Mouse (Mus musculus) brain, embryonic 14.5 days (tissue): Measurements from ENCODE around the gene Cep85l. TPM values are rescaled to one million over a fixed set of nuclear protein-coding genes. Genes with fewer than 3 reads are reported as not detected.

Source experiments
- DNase-seq: peaks from one replicate; pipeline ENCODE4 v3.0.0-alpha.2; 2011; ENCODE audit warnings: low read depth
- CTCF ChIP-seq: fragments of 200-500 bp; IDR thresholded peaks from 2 replicates; pipeline ENCODE4 v1.5.1; 2012; ENCODE audit warnings: inconsistent platforms, mild to moderate bottlenecking, moderate library complexity, borderline replicate concordance; ENCODE audit not compliant: insufficient read depth, insufficient read length; ENCODE audit errors: extremely low read depth
- POLR2A ChIP-seq: fragments of 200-500 bp; IDR thresholded peaks from 2 replicates; pipeline ENCODE4 v1.6.1; 2012; ENCODE audit warnings: mild to moderate bottlenecking, inconsistent platforms, borderline replicate concordance; ENCODE audit not compliant: poor library complexity, insufficient read depth, insufficient read length, severe bottlenecking; ENCODE audit errors: extremely low read depth
- polyA plus RNA-seq: library from polyadenylated mRNA; depleted of rRNA; stranded (reverse); fragments of >200 nt; gene quantifications from 2 replicates; pipeline ENCODE4 v1.2.3, GENCODE M21; 2012

Cep85l gene
- polyA plus RNA-seq, 1 experiment, result 7.5 TPM

DNA sequence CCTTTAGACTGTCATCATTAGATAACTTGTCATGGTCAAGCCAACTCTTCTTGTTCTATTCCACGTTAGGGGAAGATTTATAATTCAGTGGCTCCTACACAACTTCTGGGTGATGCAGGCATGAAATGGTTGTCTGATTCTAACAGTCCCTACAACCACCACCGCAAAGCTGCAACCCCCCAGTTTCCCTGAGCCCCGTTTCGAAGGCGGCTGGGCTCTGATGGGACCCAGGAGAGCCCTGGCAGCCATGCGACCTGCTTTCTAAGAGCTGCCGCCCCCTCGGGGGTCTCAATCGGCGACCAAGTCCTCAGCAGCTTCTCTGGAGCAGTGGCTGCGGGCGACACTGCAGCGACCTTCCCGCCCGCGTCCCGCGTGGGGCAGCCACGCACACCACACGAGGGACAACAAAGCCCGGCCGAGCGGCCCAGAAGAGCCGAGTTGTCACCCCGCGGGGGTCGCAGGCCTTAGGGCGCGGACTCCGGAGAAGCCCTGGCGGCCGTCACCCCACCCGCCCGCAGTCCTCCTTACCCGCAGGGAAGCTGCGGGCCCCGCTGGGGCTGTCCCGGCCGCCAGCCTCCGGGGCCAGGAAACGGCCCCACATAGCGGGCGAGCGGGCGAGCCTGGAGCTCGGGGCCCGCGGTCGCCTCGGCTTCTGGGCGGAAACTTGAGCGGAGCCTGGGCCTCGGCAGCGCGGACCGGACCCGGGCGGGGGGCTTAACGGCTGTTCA lies 602 bp downstream of the Cep85l start:
- peak; percentile 72 for DNase-seq
- TF ChIP-seq CTCF, result no peak
- TF ChIP-seq POLR2A, result no peak

DNA sequence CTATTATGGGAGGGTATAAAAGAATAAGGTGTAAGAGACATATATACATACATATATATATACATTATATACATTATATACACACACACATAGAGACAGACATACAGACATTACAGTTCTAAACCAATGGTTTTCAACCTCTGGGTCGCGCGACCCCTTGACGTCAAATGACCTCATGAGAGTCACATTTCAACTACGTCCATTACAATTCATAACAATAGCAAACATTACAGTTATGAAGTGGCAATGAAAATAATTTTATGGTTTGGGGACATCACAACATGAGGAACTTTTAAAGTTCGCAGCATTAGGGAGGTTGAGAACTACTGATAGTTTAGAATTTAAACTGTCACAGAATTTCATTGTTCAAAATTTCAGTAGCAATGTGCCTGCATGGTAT lies 1.5 kb downstream of the Cep85l start:
- no peak for DNase-seq
- TF ChIP-seq POLR2A (no peak), CTCF (no peak)

DNA sequence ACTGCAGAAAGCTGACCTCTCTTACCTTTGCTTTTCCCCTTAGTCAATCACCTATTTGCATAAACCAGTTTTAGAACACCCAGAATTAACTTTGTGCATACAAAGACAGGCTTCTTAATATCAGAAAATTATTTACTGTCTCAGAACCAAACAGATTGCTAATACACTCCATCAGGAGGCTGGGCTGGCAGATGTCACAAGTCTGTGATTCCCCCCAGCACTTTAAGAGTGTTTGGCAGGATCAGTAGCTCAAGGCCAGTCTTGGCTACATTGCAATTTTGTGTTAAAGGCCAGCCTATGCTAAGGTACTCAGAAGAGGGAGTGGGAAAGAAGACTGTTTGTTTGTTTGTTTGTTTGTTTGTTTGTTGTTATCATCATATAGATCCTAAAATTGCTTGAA lies 2.7 kb downstream of the Cep85l start:
- TF ChIP-seq CTCF, result no peak

DNA sequence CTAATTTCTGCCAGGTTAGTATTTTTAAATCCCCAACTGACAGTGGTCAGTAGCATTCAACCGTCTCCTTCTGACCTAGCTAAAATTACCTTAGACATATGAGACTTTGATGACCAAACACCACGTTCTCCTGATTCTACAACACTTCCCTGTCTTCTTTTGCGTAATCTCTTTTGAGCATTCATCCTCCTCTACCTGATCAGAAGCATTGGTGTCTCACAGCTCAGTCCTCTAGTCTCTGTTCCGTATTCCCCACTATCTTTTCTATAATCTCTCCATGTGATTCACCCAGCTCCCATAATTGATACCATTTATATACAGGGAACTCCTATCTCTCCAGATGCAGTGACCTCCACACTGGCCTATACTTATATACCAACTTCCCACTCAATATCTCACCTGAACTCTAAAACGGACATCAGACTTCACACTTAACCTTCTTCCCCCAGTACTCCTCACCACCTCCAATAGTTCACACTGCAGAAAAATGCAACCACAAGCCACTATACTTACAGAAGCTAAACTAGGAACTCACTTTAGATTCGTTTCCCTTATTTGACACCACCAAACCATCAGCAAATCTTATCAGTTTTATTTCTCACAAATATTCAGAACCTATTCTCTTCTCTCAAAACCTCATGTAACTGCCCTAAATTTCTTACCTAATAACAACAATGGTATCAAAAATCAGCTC lies 5.7 kb downstream of the Cep85l start:
- TF ChIP-seq CTCF (no peak), POLR2A (no peak)

More for the DNA sequence above, 2.7 kb downstream of the Cep85l start:
- peak; percentile 62 for DNase-seq

DNA sequence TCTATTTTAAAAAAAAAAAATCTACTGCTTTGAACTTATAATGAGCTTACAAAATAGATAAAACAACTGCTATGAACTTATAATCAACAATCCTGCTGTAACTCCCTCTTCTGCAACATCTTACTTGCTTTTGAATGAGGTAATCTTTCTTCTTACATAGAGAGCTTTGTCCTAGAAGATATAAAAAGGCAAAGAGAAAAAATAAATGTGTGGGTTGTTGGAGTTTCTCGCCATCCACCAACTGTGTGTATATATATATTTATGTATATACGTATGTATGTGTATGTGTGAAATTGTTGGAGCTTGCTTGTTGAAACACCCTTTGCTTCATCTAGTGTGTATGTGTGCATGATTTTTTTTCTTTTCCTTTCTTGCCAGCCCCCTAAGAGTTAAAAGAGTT lies 12.5 kb downstream of the Cep85l start:
- TF ChIP-seq POLR2A (no peak), CTCF (no peak)
- DNase-seq, result no peak

More for the DNA sequence above, 5.7 kb downstream of the Cep85l start:
- no peak for DNase-seq

DNA sequence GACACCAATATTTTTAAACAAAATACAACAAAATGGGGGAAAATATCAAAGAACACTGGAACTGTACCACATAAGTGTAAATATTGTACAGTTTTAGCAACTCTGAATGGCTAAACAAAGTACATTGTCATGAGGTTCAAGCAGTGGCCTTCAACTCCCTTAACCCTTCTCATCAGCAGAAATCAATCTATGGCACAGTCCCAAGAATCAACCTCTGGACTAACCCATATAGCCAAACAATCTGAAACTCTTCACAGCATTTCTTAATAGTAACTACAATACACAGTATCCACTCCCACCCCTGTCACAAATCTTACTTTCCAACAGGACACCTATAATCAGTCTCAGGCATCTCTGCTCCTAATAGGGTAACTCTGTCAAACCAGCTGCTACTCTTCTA lies 15.4 kb downstream of the Cep85l start:
- no peak for TF ChIP-seq CTCF
- no peak for DNase-seq

DNA sequence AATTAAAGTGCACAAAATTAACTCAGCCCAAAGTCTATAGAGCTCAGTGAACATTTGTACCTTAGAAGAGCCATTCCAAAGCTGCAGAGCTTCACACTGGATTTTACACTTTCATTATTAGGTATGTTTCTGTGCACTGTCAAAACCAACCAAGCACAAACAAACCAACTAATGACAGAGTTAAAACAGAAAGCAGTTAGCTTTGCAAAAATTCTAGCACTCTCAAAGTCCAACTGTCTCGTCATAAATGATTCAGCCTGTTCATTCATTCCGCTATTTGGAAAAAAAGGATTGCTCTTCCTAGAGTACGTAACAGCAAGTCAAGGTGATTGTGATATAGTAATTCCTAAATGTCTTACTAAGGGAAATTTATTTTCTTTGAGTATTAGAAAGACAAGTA lies 20.7 kb downstream of the Cep85l start:
- TF ChIP-seq CTCF (no peak), POLR2A (no peak)
- DNase-seq, result no peak

DNA sequence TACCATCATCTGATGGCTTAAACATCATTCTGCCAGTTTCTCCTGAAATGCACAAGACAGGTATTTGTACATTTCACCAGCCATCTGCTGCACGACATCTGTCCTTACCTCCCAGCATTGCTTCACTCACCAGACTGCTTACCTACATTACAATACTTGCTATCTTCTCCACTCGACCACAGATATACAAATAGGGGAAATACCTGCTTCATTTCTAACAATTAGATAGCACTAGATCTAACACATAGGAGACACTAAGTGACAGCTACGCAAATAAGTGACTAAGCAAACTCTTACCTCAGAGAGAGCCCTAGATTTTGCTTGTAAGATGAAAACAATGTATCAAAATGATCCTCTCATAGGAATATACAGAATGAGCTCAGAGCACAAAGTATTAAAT lies 26.1 kb downstream of the Cep85l start:
- no peak for DNase-seq
- TF ChIP-seq CTCF (no peak), POLR2A (no peak)

DNA sequence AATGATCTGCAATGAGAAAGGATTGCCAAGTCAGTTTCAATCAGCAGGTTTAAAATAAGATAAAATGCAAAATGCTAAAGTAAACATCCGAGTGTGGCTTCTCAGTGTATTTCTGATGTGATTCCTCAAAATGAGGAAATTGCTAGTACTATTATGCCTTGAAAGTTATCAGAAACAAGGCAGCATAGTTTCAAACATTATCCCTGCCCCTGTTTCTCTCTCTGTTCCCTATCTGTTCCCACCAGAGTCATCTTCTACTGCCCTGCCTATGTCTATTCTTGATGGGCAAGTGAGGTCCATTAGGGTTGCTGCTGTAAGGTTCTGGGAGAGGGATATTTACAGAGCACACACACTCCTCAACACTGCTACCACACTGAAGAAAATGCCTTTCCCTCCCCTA lies 30.5 kb downstream of the Cep85l start:
- TF ChIP-seq CTCF (no peak), POLR2A (no peak)
- DNase-seq, result no peak

DNA sequence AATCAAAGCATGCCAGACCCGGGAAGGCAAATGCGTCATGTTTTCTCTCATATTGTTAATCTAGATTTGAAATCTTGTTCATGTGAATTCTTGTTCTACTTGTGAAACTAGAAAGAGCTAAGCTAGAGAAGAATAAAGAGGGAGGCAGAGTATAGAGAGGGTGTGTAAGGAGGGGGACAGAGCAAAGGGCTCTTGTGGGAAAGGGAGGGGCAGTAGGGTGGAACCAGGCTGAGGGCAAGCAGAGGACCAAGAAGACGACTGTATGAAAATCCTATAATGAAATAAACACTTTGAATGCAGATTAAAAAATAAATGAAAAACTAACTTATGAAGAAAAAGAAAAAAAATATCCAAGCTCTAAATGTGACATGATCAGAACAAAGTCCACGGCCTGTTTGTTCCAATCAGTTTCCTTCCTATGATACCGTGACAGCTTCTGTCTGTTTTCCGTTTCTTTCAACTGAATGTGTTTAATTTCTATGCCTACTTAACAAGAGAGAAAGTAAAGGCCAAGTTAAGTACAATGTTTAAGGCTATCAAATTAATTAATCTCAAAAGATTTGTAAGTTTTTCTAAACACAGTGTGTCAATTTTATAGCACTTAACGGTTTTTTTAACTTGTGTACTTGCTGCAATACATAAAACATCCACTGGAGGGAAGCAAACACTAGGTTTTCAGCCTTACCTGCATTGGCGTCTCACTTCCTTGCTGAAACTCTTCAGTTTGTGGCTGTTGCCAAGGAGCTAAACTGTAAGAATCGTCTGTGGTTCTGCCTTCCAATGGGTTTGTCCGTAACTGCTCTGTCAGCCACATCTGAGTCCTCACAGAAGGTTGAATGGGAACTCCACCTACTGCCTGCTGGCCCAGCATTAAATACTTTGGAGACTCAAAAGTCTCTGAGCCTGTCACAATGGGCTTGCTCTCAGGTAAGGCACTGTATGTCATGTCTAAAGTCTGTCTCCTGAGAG lies 31.7 kb downstream of the Cep85l start:
- TF ChIP-seq CTCF (peak; percentile 73), POLR2A (no peak)
- DNase-seq, result peak; percentile 89

DNA sequence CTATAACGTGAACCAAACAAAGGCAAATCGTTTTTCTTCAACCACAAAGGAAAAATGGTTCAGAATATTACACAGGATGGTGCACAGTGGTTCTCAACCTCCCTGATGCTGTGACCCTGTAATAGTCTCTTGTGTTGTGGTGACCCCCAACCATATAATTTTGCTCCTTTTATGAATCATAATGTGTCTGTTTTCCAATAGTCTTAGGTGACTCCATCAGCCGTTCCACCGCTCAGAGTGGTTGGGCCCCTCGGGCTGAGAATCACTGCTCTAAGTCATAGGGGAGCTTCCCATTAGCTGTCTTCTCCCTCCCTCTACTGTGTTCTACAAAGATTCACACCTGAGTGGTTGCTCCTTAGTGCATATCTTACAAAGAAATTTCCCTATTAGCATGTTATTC lies 32.8 kb downstream of the Cep85l start:
- TF ChIP-seq CTCF (no peak), POLR2A (no peak)
- DNase-seq, result no peak
